Mouse (Mus musculus) olfactory bulb, adult 2 months (tissue): ENCODE data around the gene Heatr9.

Experiments used
- CTCF ChIP-seq: fragments of 200-500 bp; IDR thresholded peaks from 2 replicates; pipeline ENCODE4 v1.5.1; 2012; ENCODE audit warnings: low read depth, mild to moderate bottlenecking, low read length, moderate library complexity; ENCODE audit not compliant: insufficient read depth
- POLR2A ChIP-seq: fragments of 200-500 bp; IDR thresholded peaks from 2 replicates; pipeline ENCODE4 v1.6.1; 2012; ENCODE audit warnings: mild to moderate bottlenecking, low read depth, low read length, moderate library complexity; ENCODE audit not compliant: insufficient read depth

GRCm38 (mm10) chr11:83569249-83569648, 47.3 kb upstream of the Heatr9 start:
- TF ChIP-seq CTCF = no peak
- no peak for TF ChIP-seq POLR2A
